Mouse (Mus musculus) telencephalon, adult 2 months (tissue): Measurements from ENCODE around the gene Pgap3.

Experiments used
- DNase-seq: peaks from one replicate; pipeline ENCODE4 v3.0.0-alpha.2; 2011; ENCODE audit warnings: low read depth, low spot score

The Pgap3 gene

GRCm38 (mm10) chr11:98357396-98358160 is 42.7 kb downstream of the Pgap3 start:
- no peak for DNase-seq

GRCm38 (mm10) chr11:98356625-98357394 is 43.5 kb downstream of the Pgap3 start:
- no peak for DNase-seq

DNA sequence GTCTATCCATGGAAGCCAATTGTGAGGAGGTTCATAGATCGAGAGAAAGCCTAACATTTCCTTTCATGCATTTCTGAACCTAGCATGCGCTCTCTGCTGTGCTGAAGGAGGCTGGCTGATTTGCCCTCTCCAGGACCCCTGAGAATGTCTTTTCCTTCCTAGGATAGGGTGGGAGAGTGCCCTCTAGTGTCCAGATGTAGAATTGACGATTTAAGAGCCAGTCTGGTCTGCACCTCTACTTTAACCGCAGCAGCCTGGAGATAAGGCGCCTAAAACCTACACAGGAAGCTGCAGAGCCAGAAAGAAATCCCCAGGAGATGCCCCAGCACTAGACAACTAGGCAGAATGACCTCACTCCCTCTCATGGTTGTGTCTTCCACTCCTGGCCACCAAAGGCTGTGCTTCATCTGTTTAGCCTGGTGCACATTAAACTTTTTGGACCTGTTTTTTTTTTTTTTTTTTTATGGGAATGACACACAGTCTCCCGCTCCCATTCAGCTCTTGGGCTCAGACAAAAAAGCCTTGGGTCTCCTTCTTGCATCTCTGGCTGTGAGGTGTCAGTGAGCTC is 44.5 kb downstream of the Pgap3 start:
- no peak for DNase-seq

GRCm38 (mm10) chr11:98354445-98354844 is 45.8 kb downstream of the Pgap3 start:
- DNase-seq: no peak

- no peak for DNase-seq
These were observed 46.6 kb downstream of the Pgap3 start for GRCm38 (mm10) chr11:98353651-98354211.

DNA sequence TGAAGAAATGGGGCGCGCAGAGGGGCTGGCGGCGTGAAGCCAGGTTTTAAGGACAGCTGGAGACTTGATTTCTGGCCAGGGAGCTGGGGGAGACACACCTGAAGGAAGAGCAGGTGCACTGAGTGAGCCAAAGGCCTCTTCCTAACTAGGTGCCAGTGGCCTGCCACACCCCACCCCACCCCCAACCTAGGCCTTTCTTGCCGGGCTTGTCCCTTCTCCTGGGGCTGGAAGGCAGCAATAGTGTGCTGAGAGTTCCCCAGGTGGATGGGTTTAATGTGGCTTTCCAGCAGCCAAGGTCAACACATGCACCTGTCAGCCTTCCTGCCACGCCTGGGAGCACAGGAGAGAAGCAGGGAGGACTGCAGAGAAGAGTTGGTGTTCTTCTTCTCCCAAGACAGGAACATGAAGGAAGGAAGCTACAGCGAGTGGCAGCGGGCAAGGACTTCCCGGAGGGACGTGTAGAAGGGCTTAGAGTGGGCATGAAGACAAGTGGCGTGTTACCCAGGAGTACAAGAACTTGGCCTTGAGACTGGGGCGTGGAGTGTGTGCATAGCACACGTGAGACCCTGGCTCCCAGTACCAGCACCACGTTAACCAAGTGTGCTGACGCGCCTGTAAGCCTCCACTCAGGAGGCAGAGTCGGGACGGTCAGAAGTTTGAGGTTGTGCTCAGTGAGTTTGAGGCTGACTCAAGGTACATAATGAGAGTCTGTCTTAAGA is 47.9 kb downstream of the Pgap3 start:
- no peak for DNase-seq

DNA sequence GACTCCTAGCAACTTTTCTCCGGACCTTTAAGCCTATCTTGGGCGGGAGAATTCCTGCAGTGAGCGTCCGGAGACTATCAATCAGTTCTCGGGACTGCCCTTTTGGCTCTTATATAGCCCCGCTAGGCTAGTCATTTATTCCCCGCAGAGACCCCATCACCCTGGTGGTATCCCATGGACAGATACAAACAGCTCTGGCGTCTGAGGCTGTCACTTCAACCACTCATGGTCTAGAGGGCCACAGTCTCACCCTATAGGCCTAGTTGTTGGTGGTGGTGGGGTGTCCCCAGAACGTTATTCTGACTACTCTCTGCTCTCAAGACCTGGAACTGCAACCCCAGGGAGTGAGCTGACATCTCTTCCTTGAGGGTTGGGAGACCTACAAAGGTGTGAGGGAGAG is 51.0 kb downstream of the Pgap3 start:
- no peak for DNase-seq

GRCm38 (mm10) chr11:98348083-98348961 is 52.0 kb downstream of the Pgap3 start, which contains the start of gene Ppp1r1b:
TSS of gene Ppp1r1b (plus strand) at chr11:98348404.
- DNase-seq: no peak

- DNase-seq: no peak
These were observed 52.8 kb downstream of the Pgap3 start for GRCm38 (mm10) chr11:98347385-98348082.

GRCm38 (mm10) chr11:98346168-98346567 is 54.1 kb downstream of the Pgap3 start:
- DNase-seq: no peak

DNA sequence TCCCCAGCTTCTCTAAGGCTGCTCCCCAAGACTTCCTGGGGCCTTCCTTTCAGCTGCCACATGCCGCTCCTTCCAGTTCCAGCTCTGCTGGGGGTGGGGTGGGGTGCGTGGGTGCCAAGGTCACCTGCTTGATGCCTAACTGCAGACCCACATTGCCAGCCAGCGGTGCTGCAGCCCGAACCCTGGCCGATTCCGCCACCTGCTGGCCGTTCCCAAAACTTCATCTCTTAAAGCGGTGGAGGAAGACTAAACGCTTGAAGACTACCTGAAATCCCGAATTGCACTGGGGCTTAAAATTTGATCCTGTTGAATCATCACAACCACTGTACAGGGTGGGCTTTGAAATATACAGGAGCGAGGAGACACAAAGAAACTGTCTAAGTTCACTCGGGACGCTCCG is 55.0 kb downstream of the Pgap3 start:
- no peak for DNase-seq

- no peak for DNase-seq
These were observed 58.0 kb downstream of the Pgap3 start for GRCm38 (mm10) chr11:98342000-98342945.

- DNase-seq: no peak
These were observed 59.1 kb downstream of the Pgap3 start for GRCm38 (mm10) chr11:98341174-98341573.

DNA sequence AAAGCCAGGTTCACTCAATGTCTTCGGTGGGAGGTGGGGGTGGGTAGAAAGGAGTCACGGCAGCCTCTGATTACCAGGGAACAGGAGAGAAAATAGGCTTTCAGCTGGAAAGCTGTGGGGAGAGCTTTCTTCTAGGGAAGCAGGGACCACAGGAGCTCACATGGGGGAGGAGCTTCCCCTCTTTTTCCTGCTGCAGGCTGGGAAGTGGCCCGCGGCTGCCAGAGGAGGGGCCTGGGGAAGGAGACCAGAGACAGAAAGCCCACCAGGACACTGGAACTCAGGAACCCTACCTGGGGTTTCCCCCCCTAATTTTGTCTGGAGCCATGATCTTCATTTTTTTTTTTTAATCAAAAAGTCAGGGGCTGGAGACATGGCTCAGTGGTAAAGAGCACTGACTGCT is 59.7 kb downstream of the Pgap3 start:
- no peak for DNase-seq

GRCm38 (mm10) chr11:98339679-98340287 is 60.5 kb downstream of the Pgap3 start:
- DNase-seq: no peak

GRCm38 (mm10) chr11:98339071-98339501 is 61.2 kb downstream of the Pgap3 start:
- no peak for DNase-seq
